Mouse (Mus musculus): ENCODE data around the gene Prdm2. TPM values are rescaled to one million over a fixed set of nuclear protein-coding genes. Genes with fewer than 3 reads are reported as not detected.
A peak's percentile ranks its signal among the peaks of the same experiment; 100 is the strongest.

Prdm2 gene
- polyA plus RNA-seq, 1 experiment, result 34.9 TPM

DNA sequence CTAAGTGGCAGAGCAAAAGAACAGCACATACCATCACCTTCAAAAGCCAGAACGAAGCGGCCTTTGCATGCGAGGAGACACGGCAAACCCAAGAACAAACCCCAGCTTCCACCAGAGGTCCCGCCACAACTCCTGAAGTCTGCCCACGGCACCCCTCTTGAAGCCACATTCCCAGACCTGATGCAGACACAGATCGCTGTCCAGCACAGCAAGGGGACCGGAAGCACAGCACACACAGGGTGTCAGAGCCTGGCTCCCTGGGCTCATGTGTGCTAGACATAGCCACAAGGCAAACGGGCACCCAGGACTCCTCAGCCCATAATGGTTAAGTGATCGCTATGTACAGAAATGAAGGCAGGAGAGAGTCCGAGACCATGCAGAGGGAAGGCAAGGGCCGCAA, 96.9 kb downstream of the Prdm2 start:
- TF ChIP-seq EP300 (IDR thresholded peaks at IDR 0.05; ENCODE audit: insufficient read depth, low read depth, low read length) (no peak), POLR2A (IDR thresholded peaks at IDR 0.05; ENCODE audit: insufficient read depth, low read length) (no peak), CTCF (IDR thresholded peaks at IDR 0.05; ENCODE audit: low read depth, low read length) (no peak)
- H3K27me3 ChIP-seq (ENCODE audit: control insufficient read depth, insufficient read depth, low read length, poor library complexity, severe bottlenecking), result no peaks in the 10 kb centered on the region
- H3K36me3 ChIP-seq (ENCODE audit: control insufficient read depth, insufficient read depth, low read length, poor library complexity, severe bottlenecking), result no peaks in the 10 kb centered on the region
- H3K9ac ChIP-seq (ENCODE audit: low read depth, poor library complexity, severe bottlenecking), result no peak overlapping the region
- H3K9me3 ChIP-seq (replicated peaks; ENCODE audit: control insufficient read depth, insufficient read depth, low read length, poor library complexity, severe bottlenecking), result no peaks in the 10 kb centered on the region
- no peak overlapping the region for H3K27ac ChIP-seq (ENCODE audit: insufficient read depth, low read length)
- H3K4me3 ChIP-seq (ENCODE audit: low read depth, low read length), result no peak overlapping the region
- no peaks in the 10 kb centered on the region for H3K4me1 ChIP-seq (ENCODE audit: control insufficient read depth, insufficient read depth, low read length)

DNA sequence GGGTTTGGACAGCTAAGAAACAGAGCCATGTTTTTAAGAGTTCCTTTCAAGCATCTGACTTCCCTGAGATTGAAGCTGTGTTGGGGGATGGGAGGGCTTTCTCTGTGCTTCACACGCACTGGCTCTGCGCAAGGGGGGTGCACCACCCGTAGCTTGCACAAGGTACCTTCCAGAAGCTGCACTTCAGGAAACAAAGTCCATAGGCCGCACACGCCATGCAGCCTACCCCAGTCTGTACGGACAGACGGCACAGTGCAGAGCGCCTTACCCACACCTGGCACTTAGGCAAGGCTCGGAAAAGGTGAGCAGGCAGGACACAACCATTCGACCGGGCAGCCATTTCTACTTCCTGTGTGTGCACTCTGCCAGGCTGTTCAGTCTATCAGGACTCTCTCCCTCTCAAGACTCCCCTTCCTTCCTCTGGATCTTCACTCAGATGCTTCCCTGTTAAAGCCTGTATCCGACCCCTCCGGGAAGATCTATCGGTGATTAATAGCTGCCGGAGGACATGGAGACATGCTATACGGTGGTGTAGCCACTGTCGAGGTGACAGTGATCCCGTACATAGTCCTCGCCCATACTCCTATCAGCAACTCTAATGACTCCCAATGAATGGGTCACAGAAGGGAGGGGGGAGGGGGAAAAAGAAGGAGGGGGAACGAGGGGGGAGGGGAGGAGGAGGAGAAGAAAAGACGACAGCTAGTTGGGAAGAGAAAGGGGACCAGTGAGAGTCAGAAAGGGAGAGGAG, 98.4 kb downstream of the Prdm2 start:
- H3K4me3 ChIP-seq (ENCODE audit: low read depth, low read length), result no peak overlapping the region
- H3K27ac ChIP-seq (ENCODE audit: insufficient read depth, low read length), result no peak overlapping the region
- H3K9me3 ChIP-seq (replicated peaks; ENCODE audit: control insufficient read depth, insufficient read depth, low read length, poor library complexity, severe bottlenecking), result no peaks in the 10 kb centered on the region
- H3K27me3 ChIP-seq (ENCODE audit: control insufficient read depth, insufficient read depth, low read length, poor library complexity, severe bottlenecking), result no peaks in the 10 kb centered on the region
- no peaks in the 10 kb centered on the region for H3K4me1 ChIP-seq (ENCODE audit: control insufficient read depth, insufficient read depth, low read length)
- no peak overlapping the region for H3K9ac ChIP-seq (ENCODE audit: low read depth, poor library complexity, severe bottlenecking)
- TF ChIP-seq POLR2A (IDR thresholded peaks at IDR 0.05; ENCODE audit: insufficient read depth, low read length) (no peak), EP300 (IDR thresholded peaks at IDR 0.05; ENCODE audit: insufficient read depth, low read depth, low read length) (no peak), CTCF (IDR thresholded peaks at IDR 0.05; ENCODE audit: low read depth, low read length) (no peak)
- H3K36me3 ChIP-seq (ENCODE audit: control insufficient read depth, insufficient read depth, low read length, poor library complexity, severe bottlenecking), result no peaks in the 10 kb centered on the region

DNA sequence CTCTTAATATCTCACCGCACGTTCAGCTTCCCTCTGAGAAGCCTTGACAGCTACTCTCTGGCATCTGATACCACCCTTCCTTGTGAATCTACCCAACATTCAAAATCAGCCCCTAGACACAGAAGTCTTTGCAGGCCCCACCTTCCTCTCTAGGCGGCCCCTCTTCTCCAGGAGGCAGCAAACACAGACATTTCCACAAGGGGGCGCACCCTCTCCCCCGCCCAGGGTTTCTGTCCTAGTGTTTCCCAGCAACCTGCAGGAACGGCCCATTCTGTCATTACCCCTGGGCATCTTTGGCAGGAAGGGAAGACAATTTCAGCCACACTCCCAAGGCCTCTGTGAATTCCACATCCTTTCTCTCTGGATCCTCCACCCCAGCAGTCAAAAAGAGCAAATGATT, 99.8 kb downstream of the Prdm2 start:
- TF ChIP-seq EP300 (IDR thresholded peaks at IDR 0.05; ENCODE audit: insufficient read depth, low read depth, low read length), result no peak
- TF ChIP-seq CTCF (IDR thresholded peaks at IDR 0.05; ENCODE audit: low read depth, low read length), result peak; percentile 86
- Histone ChIP-seq H3K4me1 (ENCODE audit: control insufficient read depth, insufficient read depth, low read length) (no peaks in the 10 kb centered on the region), H3K36me3 (ENCODE audit: control insufficient read depth, insufficient read depth, low read length, poor library complexity, severe bottlenecking) (no peaks in the 10 kb centered on the region), H3K4me3 (ENCODE audit: low read depth, low read length) (no peak overlapping the region), H3K9ac (ENCODE audit: low read depth, poor library complexity, severe bottlenecking) (no peak overlapping the region), H3K27me3 (ENCODE audit: control insufficient read depth, insufficient read depth, low read length, poor library complexity, severe bottlenecking) (no peaks in the 10 kb centered on the region), H3K9me3 (replicated peaks; ENCODE audit: control insufficient read depth, insufficient read depth, low read length, poor library complexity, severe bottlenecking) (no peaks in the 10 kb centered on the region), H3K27ac (ENCODE audit: insufficient read depth, low read length) (no peak overlapping the region)

DNA sequence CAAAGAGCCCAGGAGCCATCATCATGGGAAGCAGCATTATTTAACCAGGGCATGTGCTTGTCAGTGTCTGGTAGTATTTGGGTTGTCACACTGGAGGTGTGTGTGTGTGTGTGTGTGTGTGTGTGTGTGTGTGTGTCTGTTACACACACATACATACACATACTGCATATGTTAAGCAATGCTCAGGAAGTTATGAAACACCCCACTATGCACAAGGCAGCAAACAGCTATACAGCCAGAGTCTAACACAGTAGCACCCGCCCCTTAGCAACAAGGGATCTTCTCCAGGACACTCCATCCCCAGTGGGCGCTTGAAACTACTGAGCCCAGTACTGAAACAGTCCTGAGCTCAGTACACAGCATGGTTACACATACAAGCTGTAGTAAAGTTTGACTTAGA, 100.4 kb downstream of the Prdm2 start:
- H3K9ac ChIP-seq (ENCODE audit: low read depth, poor library complexity, severe bottlenecking), result no peak overlapping the region
- H3K36me3 ChIP-seq (ENCODE audit: control insufficient read depth, insufficient read depth, low read length, poor library complexity, severe bottlenecking), result no peaks in the 10 kb centered on the region
- no peak overlapping the region for H3K4me3 ChIP-seq (ENCODE audit: low read depth, low read length)
- H3K9me3 ChIP-seq (replicated peaks; ENCODE audit: control insufficient read depth, insufficient read depth, low read length, poor library complexity, severe bottlenecking), result no peaks in the 10 kb centered on the region
- no peak overlapping the region for H3K27ac ChIP-seq (ENCODE audit: insufficient read depth, low read length)
- TF ChIP-seq CTCF (IDR thresholded peaks at IDR 0.05; ENCODE audit: low read depth, low read length), result no peak
- TF ChIP-seq EP300 (IDR thresholded peaks at IDR 0.05; ENCODE audit: insufficient read depth, low read depth, low read length), result no peak
- TF ChIP-seq POLR2A (IDR thresholded peaks at IDR 0.05; ENCODE audit: insufficient read depth, low read length), result no peak
- no peaks in the 10 kb centered on the region for H3K27me3 ChIP-seq (ENCODE audit: control insufficient read depth, insufficient read depth, low read length, poor library complexity, severe bottlenecking)
- H3K4me1 ChIP-seq (ENCODE audit: control insufficient read depth, insufficient read depth, low read length), result no peaks in the 10 kb centered on the region

DNA sequence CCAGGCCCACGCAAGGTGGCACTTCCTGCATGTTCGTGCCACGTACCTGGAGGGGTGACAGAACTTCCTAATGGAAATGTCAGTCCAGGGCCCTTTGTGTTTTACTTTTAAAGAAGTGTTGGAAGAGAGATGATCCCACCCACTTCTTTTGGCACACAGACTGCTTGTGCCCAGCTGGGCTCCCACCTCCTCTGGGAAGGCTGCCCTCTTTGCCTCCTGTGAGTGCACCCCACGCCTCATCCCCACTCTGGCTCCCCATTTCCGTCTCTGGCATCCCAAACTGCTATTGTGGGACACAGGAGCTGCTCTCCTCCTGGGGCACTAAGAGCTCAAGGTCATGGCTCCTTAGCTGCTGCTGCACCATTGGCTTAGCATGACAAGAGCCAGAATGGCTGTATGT, 100.9 kb downstream of the Prdm2 start:
- Histone ChIP-seq H3K36me3 (ENCODE audit: control insufficient read depth, insufficient read depth, low read length, poor library complexity, severe bottlenecking) (no peaks in the 10 kb centered on the region), H3K27ac (ENCODE audit: insufficient read depth, low read length) (no peak overlapping the region)
- TF ChIP-seq CTCF (IDR thresholded peaks at IDR 0.05; ENCODE audit: low read depth, low read length), result no peak
- no peak for TF ChIP-seq EP300 (IDR thresholded peaks at IDR 0.05; ENCODE audit: insufficient read depth, low read depth, low read length)
- no peak for TF ChIP-seq POLR2A (IDR thresholded peaks at IDR 0.05; ENCODE audit: insufficient read depth, low read length)

DNA sequence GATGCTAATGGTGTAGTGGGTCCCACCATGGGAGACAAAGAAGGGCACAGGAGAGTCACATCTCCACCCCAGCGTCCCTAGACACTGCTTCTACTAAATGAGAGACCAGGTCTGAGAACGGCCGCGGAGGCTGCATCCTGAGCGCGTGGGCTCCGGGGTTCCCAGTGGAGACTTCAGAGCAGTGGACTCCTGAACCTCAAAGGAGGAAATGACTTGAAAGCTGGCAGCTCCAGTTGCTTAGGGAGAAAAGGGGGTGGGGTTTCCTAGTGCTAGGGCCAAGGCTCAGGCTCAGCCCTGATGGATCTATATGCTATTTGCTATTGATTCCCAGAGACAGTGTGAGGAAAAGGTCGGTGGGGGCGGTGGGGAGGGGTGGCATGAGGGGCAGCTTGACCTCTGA, 104.2 kb downstream of the Prdm2 start:
- Histone ChIP-seq H3K36me3 (ENCODE audit: control insufficient read depth, insufficient read depth, low read length, poor library complexity, severe bottlenecking) (no peaks in the 10 kb centered on the region), H3K27me3 (ENCODE audit: control insufficient read depth, insufficient read depth, low read length, poor library complexity, severe bottlenecking) (no peaks in the 10 kb centered on the region), H3K9me3 (replicated peaks; ENCODE audit: control insufficient read depth, insufficient read depth, low read length, poor library complexity, severe bottlenecking) (no peaks in the 10 kb centered on the region), H3K4me3 (ENCODE audit: low read depth, low read length) (no peak overlapping the region), H3K4me1 (ENCODE audit: control insufficient read depth, insufficient read depth, low read length) (no peaks in the 10 kb centered on the region), H3K27ac (ENCODE audit: insufficient read depth, low read length) (no peak overlapping the region), H3K9ac (ENCODE audit: low read depth, poor library complexity, severe bottlenecking) (no peak overlapping the region)
- no peak for TF ChIP-seq POLR2A (IDR thresholded peaks at IDR 0.05; ENCODE audit: insufficient read depth, low read length)
- no peak for TF ChIP-seq EP300 (IDR thresholded peaks at IDR 0.05; ENCODE audit: insufficient read depth, low read depth, low read length)
- TF ChIP-seq CTCF (IDR thresholded peaks at IDR 0.05; ENCODE audit: low read depth, low read length), result no peak

More for the DNA sequence above, 100.9 kb downstream of the Prdm2 start:
- H3K27me3 ChIP-seq (ENCODE audit: control insufficient read depth, insufficient read depth, low read length, poor library complexity, severe bottlenecking), result no peaks in the 10 kb centered on the region
- no peaks in the 10 kb centered on the region for H3K9me3 ChIP-seq (replicated peaks; ENCODE audit: control insufficient read depth, insufficient read depth, low read length, poor library complexity, severe bottlenecking)
- no peak overlapping the region for H3K9ac ChIP-seq (ENCODE audit: low read depth, poor library complexity, severe bottlenecking)
- no peaks in the 10 kb centered on the region for H3K4me1 ChIP-seq (ENCODE audit: control insufficient read depth, insufficient read depth, low read length)
- H3K4me3 ChIP-seq (ENCODE audit: low read depth, low read length), result no peak overlapping the region

Measured in ES-Bruce4 (cell line).